Mouse (Mus musculus): ENCODE data around the gene Castor2. TPM values are rescaled to one million over a fixed set of nuclear protein-coding genes. Genes with fewer than 3 reads are reported as not detected.

Castor2 gene
- total and polyA plus RNA-seq, 2 experiments from 2014 or later = 3.9 to 5.2 TPM

- ATAC-seq (ENCODE audit: insufficient read depth, low read depth) (peak; percentile 84), DNase-seq (ENCODE audit: low spot score) (peak; percentile 81)
- no peaks in the 10 kb centered on the region for H3K9me3 ChIP-seq (replicated peaks; ENCODE audit: control insufficient read depth, low read length)
- no peak overlapping the region for H3K4me2 ChIP-seq (ENCODE audit: low read depth, low read length)
- peak; percentile 91 for TF ChIP-seq CTCF (IDR thresholded peaks at IDR 0.05; ENCODE audit: low read depth)
- TF ChIP-seq EP300 (IDR thresholded peaks at IDR 0.05; ENCODE audit: low read depth) = no peak
- WGBS = 50% methylated on average over 15 of the region's 15 CpGs
- H3K27me3 ChIP-seq (ENCODE audit: control insufficient read depth, insufficient read depth, low read length) = no peaks in the 10 kb centered on the region
- no peak overlapping the region for H3K27ac ChIP-seq (ENCODE audit: low read depth)
- H3K4me3 ChIP-seq (ENCODE audit: low read depth, low read length) = no peak overlapping the region
- H3K4me1 ChIP-seq (ENCODE audit: control insufficient read depth, insufficient read depth) = no peaks in the 10 kb centered on the region
- no peak overlapping the region for H3K9ac ChIP-seq (replicated peaks; ENCODE audit: low read depth, low read length)
- no peaks in the 10 kb centered on the region for H3K36me3 ChIP-seq (replicated peaks; ENCODE audit: control insufficient read depth, insufficient read depth, low read length)
These were observed 36.0 kb upstream of the Castor2 start for GRCm38 (mm10) chr5:134063362-134064064.

- TF ChIP-seq CTCF (IDR thresholded peaks at IDR 0.05; ENCODE audit: low read depth) (no peak), EP300 (IDR thresholded peaks at IDR 0.05; ENCODE audit: low read depth) (no peak)
- no peaks in the 10 kb centered on the region for H3K27me3 ChIP-seq (ENCODE audit: control insufficient read depth, insufficient read depth, low read length)
- H3K4me1 ChIP-seq (ENCODE audit: control insufficient read depth, insufficient read depth) = no peaks in the 10 kb centered on the region
- peaks cover 11% of the 10 kb centered on the region for H3K9me3 ChIP-seq (replicated peaks; ENCODE audit: control insufficient read depth, low read length)
- DNase-seq (ENCODE audit: low spot score) (no peak), ATAC-seq (ENCODE audit: insufficient read depth, low read depth) (no peak)
- 34% methylated on average over 3 of the region's 3 CpGs for WGBS
- H3K4me2 ChIP-seq (ENCODE audit: low read depth, low read length) = no peak overlapping the region
- H3K27ac ChIP-seq (ENCODE audit: low read depth) = no peak overlapping the region
- H3K36me3 ChIP-seq (replicated peaks; ENCODE audit: control insufficient read depth, insufficient read depth, low read length) = no peaks in the 10 kb centered on the region
- no peak overlapping the region for H3K4me3 ChIP-seq (ENCODE audit: low read depth, low read length)
- H3K9ac ChIP-seq (replicated peaks; ENCODE audit: low read depth, low read length) = no peak overlapping the region
These were observed 33.2 kb upstream of the Castor2 start for GRCm38 (mm10) chr5:134066261-134066660.

- DNase-seq (ENCODE audit: low spot score) = peak; percentile 12
- Histone ChIP-seq H3K9ac (replicated peaks; ENCODE audit: low read depth, low read length) (no peak overlapping the region), H3K36me3 (replicated peaks; ENCODE audit: control insufficient read depth, insufficient read depth, low read length) (no peaks in the 10 kb centered on the region), H3K4me3 (ENCODE audit: low read depth, low read length) (no peak overlapping the region), H3K27me3 (ENCODE audit: control insufficient read depth, insufficient read depth, low read length) (no peaks in the 10 kb centered on the region), H3K4me2 (ENCODE audit: low read depth, low read length) (no peak overlapping the region), H3K27ac (ENCODE audit: low read depth) (no peak overlapping the region), H3K4me1 (ENCODE audit: control insufficient read depth, insufficient read depth) (no peaks in the 10 kb centered on the region), H3K9me3 (replicated peaks; ENCODE audit: control insufficient read depth, low read length) (peaks cover 11% of the 10 kb centered on the region)
- peak; percentile 68 for TF ChIP-seq CTCF (IDR thresholded peaks at IDR 0.05; ENCODE audit: low read depth)
- no peak for TF ChIP-seq EP300 (IDR thresholded peaks at IDR 0.05; ENCODE audit: low read depth)
- ATAC-seq (ENCODE audit: insufficient read depth, low read depth) = no peak
- 9% methylated on average over 1 of the region's 1 CpGs for WGBS
These were observed 31.6 kb upstream of the Castor2 start for GRCm38 (mm10) chr5:134067924-134068323.

GRCm38 (mm10) chr5:134073512-134074041 is 25.9 kb upstream of the Castor2 start:
- Histone ChIP-seq H3K4me3 (ENCODE audit: low read depth, low read length) (no peak overlapping the region), H3K9me3 (replicated peaks; ENCODE audit: control insufficient read depth, low read length) (peaks cover 18% of the 10 kb centered on the region), H3K36me3 (replicated peaks; ENCODE audit: control insufficient read depth, insufficient read depth, low read length) (no peaks in the 10 kb centered on the region), H3K4me1 (ENCODE audit: control insufficient read depth, insufficient read depth) (no peaks in the 10 kb centered on the region), H3K27ac (ENCODE audit: low read depth) (no peak overlapping the region), H3K4me2 (ENCODE audit: low read depth, low read length) (no peak overlapping the region), H3K9ac (replicated peaks; ENCODE audit: low read depth, low read length) (no peak overlapping the region), H3K27me3 (ENCODE audit: control insufficient read depth, insufficient read depth, low read length) (no peaks in the 10 kb centered on the region)
- ATAC-seq (ENCODE audit: insufficient read depth, low read depth) = no peak
- no peak for DNase-seq (ENCODE audit: low spot score)
- TF ChIP-seq EP300 (IDR thresholded peaks at IDR 0.05; ENCODE audit: low read depth) (no peak), CTCF (IDR thresholded peaks at IDR 0.05; ENCODE audit: low read depth) (no peak)
- WGBS = 67% methylated on average over 17 of the region's 17 CpGs

- Histone ChIP-seq H3K9me3 (replicated peaks; ENCODE audit: control insufficient read depth, low read length) (peaks cover 18% of the 10 kb centered on the region), H3K9ac (replicated peaks; ENCODE audit: low read depth, low read length) (no peak overlapping the region), H3K4me3 (ENCODE audit: low read depth, low read length) (no peak overlapping the region), H3K36me3 (replicated peaks; ENCODE audit: control insufficient read depth, insufficient read depth, low read length) (no peaks in the 10 kb centered on the region), H3K4me1 (ENCODE audit: control insufficient read depth, insufficient read depth) (no peaks in the 10 kb centered on the region), H3K27ac (ENCODE audit: low read depth) (no peak overlapping the region), H3K4me2 (ENCODE audit: low read depth, low read length) (no peak overlapping the region), H3K27me3 (ENCODE audit: control insufficient read depth, insufficient read depth, low read length) (no peaks in the 10 kb centered on the region)
- DNase-seq (ENCODE audit: low spot score) = no peak
- ATAC-seq (ENCODE audit: insufficient read depth, low read depth) = no peak
- TF ChIP-seq CTCF (IDR thresholded peaks at IDR 0.05; ENCODE audit: low read depth) (no peak), EP300 (IDR thresholded peaks at IDR 0.05; ENCODE audit: low read depth) (no peak)
These were observed 25.1 kb upstream of the Castor2 start for GRCm38 (mm10) chr5:134074368-134074767.

Data from heart, postnatal 0 days (tissue).